Mouse (Mus musculus) embryonic facial prominence, embryonic 12.5 days (tissue): Measurements from ENCODE around the gene Gjc1. TPM values are rescaled to one million over a fixed set of nuclear protein-coding genes. Genes with fewer than 3 reads are reported as not detected.
A peak's percentile ranks its signal among the peaks of the same experiment; 100 is the strongest.

ENCODE experiments used
- ATAC-seq: fragments of 200-750 bp; cut with Nextera tagmentation; 2 replicates; pipeline ENCODE4 v1.8.0; 2017; ENCODE audit not compliant: insufficient number of reproducible peaks, insufficient read depth, low FRiP score, low TSS enrichment
- H3K27ac ChIP-seq: fragments of 300-500 bp; sonication (generic); 2 replicates; pipeline ENCODE4 v1.5.1; 2016; ENCODE audit warnings: mild to moderate bottlenecking
- H3K27me3 ChIP-seq: fragments of 300-500 bp; sonication (generic); 2 replicates; pipeline ENCODE4 v1.6.1; 2016; ENCODE audit warnings: mild to moderate bottlenecking, moderate library complexity
- H3K36me3 ChIP-seq: fragments of 300-500 bp; sonication (generic); 2 replicates; pipeline ENCODE4 v1.6.1; 2016; ENCODE audit warnings: mild to moderate bottlenecking
- H3K4me1 ChIP-seq: fragments of 300-500 bp; sonication (generic); 2 replicates; pipeline ENCODE4 v1.6.1; 2016
- H3K4me2 ChIP-seq: fragments of 300-500 bp; sonication (generic); replicated peaks from 2 replicates; pipeline ENCODE4 v1.6.1; 2016; ENCODE audit warnings: mild to moderate bottlenecking, moderate library complexity
- H3K4me3 ChIP-seq: fragments of 300-500 bp; sonication (generic); 2 replicates; pipeline ENCODE4 v1.5.1; 2016; ENCODE audit warnings: mild to moderate bottlenecking
- H3K9ac ChIP-seq: fragments of 300-500 bp; sonication (generic); 2 replicates; pipeline ENCODE4 v1.6.1; 2016; ENCODE audit warnings: mild to moderate bottlenecking, moderate library complexity
- H3K9me3 ChIP-seq: fragments of 300-500 bp; sonication (generic); 2 replicates; pipeline ENCODE4 v1.6.1; 2016; ENCODE audit warnings: mild to moderate bottlenecking, moderate library complexity
- WGBS: fragments of 180-500 bp; shearing (Covaris S2); methylation state at CpG from one replicate; pipeline ENCODE4 v1.1.7; 2016; 5-methylcytosine and 5-hydroxymethylcytosine counted together
- polyA plus RNA-seq: library from polyadenylated mRNA; unstranded; fragments of >200 nt; fragmentation: Nextera tagmentation; extraction: Ambion mirVana; gene quantifications from 2 replicates; pipeline ENCODE4 v1.2.1, GENCODE M21; 2016

Gene Gjc1
- polyA plus RNA-seq, 1 experiment from 2014 or later, result 105 TPM

GRCm38 (mm10) chr11:102769993-102770661 lies 49.4 kb downstream of the Gjc1 start:
- no peak for ATAC-seq
- Histone ChIP-seq H3K27ac (peak overlapping the region; percentile 38; the same call in 1 of the 2 replicates), H3K36me3 (no peaks in the 10 kb centered on the region), H3K27me3 (0 out of 2 replicates have a peak, but pooled peaks cover 4% of the 10 kb centered on the region), H3K4me2 (no peak overlapping the region), H3K4me3 (no peak overlapping the region), H3K9ac (no peak overlapping the region), H3K4me1 (peaks cover 40% of the 10 kb centered on the region), H3K9me3 (no peaks in the 10 kb centered on the region)
- 80% methylated on average over 12 of the region's 12 CpGs for WGBS

GRCm38 (mm10) chr11:102769141-102769540 lies 50.4 kb downstream of the Gjc1 start:
- Histone ChIP-seq H3K9me3 (no peaks in the 10 kb centered on the region), H3K4me2 (no peak overlapping the region), H3K4me3 (no peak overlapping the region), H3K36me3 (no peaks in the 10 kb centered on the region), H3K27ac (no peak overlapping the region), H3K4me1 (peaks cover 37% of the 10 kb centered on the region), H3K27me3 (0 out of 2 replicates have a peak, but pooled peaks cover 4% of the 10 kb centered on the region), H3K9ac (no peak overlapping the region)
- ATAC-seq, result no peak
- 90% methylated on average over 6 of the region's 6 CpGs for WGBS

GRCm38 (mm10) chr11:102767055-102767670 lies 52.3 kb downstream of the Gjc1 start:
- Histone ChIP-seq H3K9me3 (no peaks in the 10 kb centered on the region), H3K4me3 (no peak overlapping the region), H3K27me3 (peaks cover 23% of the 10 kb centered on the region), H3K4me2 (no peak overlapping the region), H3K36me3 (no peaks in the 10 kb centered on the region), H3K27ac (no peak overlapping the region), H3K4me1 (peaks cover 25% of the 10 kb centered on the region), H3K9ac (no peak overlapping the region)
- no peak for ATAC-seq
- 64% methylated on average over 6 of the region's 6 CpGs for WGBS

- ATAC-seq, result no peak
- Histone ChIP-seq H3K27me3 (peaks cover 40% of the 10 kb centered on the region), H3K4me3 (no peak overlapping the region), H3K9ac (no peak overlapping the region), H3K4me2 (no peak overlapping the region), H3K27ac (no peak overlapping the region), H3K36me3 (no peaks in the 10 kb centered on the region), H3K4me1 (peaks cover 14% of the 10 kb centered on the region), H3K9me3 (no peaks in the 10 kb centered on the region)
- 72% methylated on average over 5 of the region's 5 CpGs for WGBS
Observed at GRCm38 (mm10) chr11:102765416-102765815, 54.1 kb downstream of the Gjc1 start.

GRCm38 (mm10) chr11:102763009-102763767 lies 56.3 kb downstream of the Gjc1 start:
- 52% methylated on average over 11 of the region's 11 CpGs for WGBS

GRCm38 (mm10) chr11:102762248-102762647 lies 57.3 kb downstream of the Gjc1 start:
- Histone ChIP-seq H3K9me3 (no peaks in the 10 kb centered on the region), H3K27me3 (peaks cover 44% of the 10 kb centered on the region), H3K9ac (peak overlapping the region; percentile 67; the same call in 1 of the 2 replicates), H3K36me3 (no peaks in the 10 kb centered on the region), H3K27ac (no peak overlapping the region), H3K4me1 (peaks cover 8% of the 10 kb centered on the region), H3K4me2 (peak overlapping the region; percentile 99), H3K4me3 (peak overlapping the region; percentile 66)
- no peak for ATAC-seq
- 12% methylated on average over 15 of the region's 15 CpGs for WGBS

More at GRCm38 (mm10) chr11:102763009-102763767, 56.3 kb downstream of the Gjc1 start:
- H3K27ac ChIP-seq, result no peak overlapping the region
- no peaks in the 10 kb centered on the region for H3K9me3 ChIP-seq
- H3K36me3 ChIP-seq, result no peaks in the 10 kb centered on the region
- peak; percentile 17; the same call in 1 of the 2 replicates for ATAC-seq
- H3K4me2 ChIP-seq, result no peak overlapping the region
- H3K9ac ChIP-seq, result no peak overlapping the region; the same call in 1 of the 2 replicates
- no peak overlapping the region for H3K4me3 ChIP-seq
- peaks cover 8% of the 10 kb centered on the region for H3K4me1 ChIP-seq
- peaks cover 44% of the 10 kb centered on the region for H3K27me3 ChIP-seq

GRCm38 (mm10) chr11:102761309-102762210 lies 57.9 kb downstream of the Gjc1 start, which contains the start of gene Adam11:
TSS of gene Adam11 (plus strand) at chr11:102761439.
- Histone ChIP-seq H3K36me3 (no peaks in the 10 kb centered on the region), H3K9me3 (no peaks in the 10 kb centered on the region), H3K27me3 (peaks cover 44% of the 10 kb centered on the region), H3K4me2 (peak within 1 kb of the TSS; percentile 99), H3K9ac (peak within 1 kb of the TSS; percentile 67), H3K27ac (no peak within 1 kb of the TSS), H3K4me3 (peak within 1 kb of the TSS; percentile 66), H3K4me1 (peaks cover 8% of the 10 kb centered on the region)
- 0 out of 2 replicates have a peak, but pooled peaks have one; percentile 16 for ATAC-seq
- under 1% methylated on average over 41 of the region's 76 CpGs for WGBS

- WGBS, result 14% methylated on average over 6 of the region's 6 CpGs
- Histone ChIP-seq H3K4me3 (peak overlapping the region; percentile 66), H3K36me3 (no peaks in the 10 kb centered on the region), H3K9me3 (no peaks in the 10 kb centered on the region), H3K4me1 (peaks cover 8% of the 10 kb centered on the region), H3K9ac (peak overlapping the region; percentile 67; the same call in 1 of the 2 replicates), H3K4me2 (peak overlapping the region; percentile 99), H3K27me3 (peaks cover 44% of the 10 kb centered on the region), H3K27ac (no peak overlapping the region)
- ATAC-seq, result no peak
Observed at GRCm38 (mm10) chr11:102760805-102761308, 58.6 kb downstream of the Gjc1 start.

GRCm38 (mm10) chr11:102758977-102759376 lies 60.5 kb downstream of the Gjc1 start:
- Histone ChIP-seq H3K9ac (no peak overlapping the region), H3K36me3 (no peaks in the 10 kb centered on the region), H3K4me1 (peaks cover 19% of the 10 kb centered on the region), H3K27ac (no peak overlapping the region), H3K9me3 (no peaks in the 10 kb centered on the region), H3K4me2 (no peak overlapping the region), H3K4me3 (no peak overlapping the region), H3K27me3 (peaks cover 43% of the 10 kb centered on the region)
- WGBS, result 82% methylated on average over 2 of the region's 2 CpGs
- no peak for ATAC-seq

- no peak for ATAC-seq
Observed at GRCm38 (mm10) chr11:102755391-102755790, 64.1 kb downstream of the Gjc1 start.

More at GRCm38 (mm10) chr11:102755391-102755790, 64.1 kb downstream of the Gjc1 start:
- Histone ChIP-seq H3K4me2 (no peak overlapping the region), H3K9ac (no peak overlapping the region), H3K27me3 (peaks cover 8% of the 10 kb centered on the region), H3K27ac (no peak overlapping the region), H3K9me3 (no peaks in the 10 kb centered on the region), H3K4me1 (peaks cover 17% of the 10 kb centered on the region), H3K36me3 (no peaks in the 10 kb centered on the region), H3K4me3 (no peak overlapping the region)
- WGBS, result 83% methylated on average over 7 of the region's 7 CpGs
